In the genomic region with DNA sequence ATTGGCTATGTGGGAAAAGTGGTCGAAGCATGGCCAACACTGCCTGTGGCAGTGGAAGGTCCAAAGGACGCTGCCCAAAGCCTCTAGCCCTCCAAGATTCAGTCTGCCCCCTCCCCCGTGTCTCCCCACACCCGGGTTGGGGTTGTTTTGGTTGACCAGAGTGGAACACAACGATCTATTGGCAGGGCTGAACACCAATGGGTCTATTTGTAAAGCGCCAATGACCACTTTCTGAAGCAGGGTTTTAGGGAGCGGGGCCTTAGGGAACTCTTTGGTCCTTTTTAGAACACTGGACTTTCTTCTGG, we compare ENCODE assay signal across 8 mouse cellular contexts. TPM values are rescaled to one million over a fixed set of nuclear protein-coding genes. Genes with fewer than 3 reads are reported as not detected.
DNase-seq lines count a peak whose midpoint lies in the region; ATAC-seq lines count a peak whose summit lies in the region.
"Had no signal": no experiment of that assay in that cellular context is flagged by ENCODE, and none has a peak within 500 bp of the region (broad histone marks: within the 10 kb centered on the region; RNA-seq: fewer than 3 reads in every experiment).

No protein-coding gene starts in this region.

- H3K9ac ChIP-seq in lung, embryonic 16.5 days (ENCODE audit: low read length): no peak overlapping the region
- no peak overlapping the region for H3K9ac ChIP-seq in heart, embryonic 14.5 days (ENCODE audit: low read length)
- H3K9ac ChIP-seq in limb, embryonic 11.5 days (ENCODE audit: low read length): no peak overlapping the region
- H3K9ac ChIP-seq in neural tube, embryonic 15.5 days (replicated peaks): no peak overlapping the region
- H3K9ac ChIP-seq: liver, embryonic 14.5 days had no signal

- no peak overlapping the region for H3K27ac ChIP-seq in lung, embryonic 16.5 days (ENCODE audit: low read length)
- no peak overlapping the region; a peak in 1 of 4 replicates for H3K27ac ChIP-seq in heart, embryonic 14.5 days (replicated peaks in 1 of 2; ENCODE audit: control insufficient read depth in 1 of 2, insufficient read depth in 1 of 2, low read depth in 2 of 2, low read length in 2 of 2)
- no peak overlapping the region for H3K27ac ChIP-seq in limb, embryonic 11.5 days (replicated peaks; ENCODE audit: low read depth, low read length)
- no peak overlapping the region for H3K27ac ChIP-seq in neural tube, embryonic 15.5 days (replicated peaks)
- H3K27ac ChIP-seq: liver, embryonic 14.5 days had no signal

- peak overlapping the region; percentile 32 for H3K4me2 ChIP-seq in lung, embryonic 16.5 days (ENCODE audit: low read depth, low read length)
- H3K4me2 ChIP-seq in heart, embryonic 14.5 days (ENCODE audit: low read length): peak overlapping the region; percentile 90
- peak overlapping the region; percentile 90 for H3K4me2 ChIP-seq in limb, embryonic 11.5 days (ENCODE audit: low read depth, severe bottlenecking)
- H3K4me2 ChIP-seq in neural tube, embryonic 15.5 days: peak overlapping the region; percentile 81

- WGBS in lung, embryonic 16.5 days: 14% methylated on average over 7 of the region's 7 CpGs
- WGBS in heart, embryonic 14.5 days: 14% methylated on average over 7 of the region's 7 CpGs
- 16% methylated on average over 7 of the region's 7 CpGs for WGBS in limb, embryonic 11.5 days
- 17% methylated on average over 7 of the region's 7 CpGs for WGBS in neural tube, embryonic 15.5 days

- no peaks in the 10 kb centered on the region for H3K36me3 ChIP-seq in lung, embryonic 16.5 days (ENCODE audit: control insufficient read depth, insufficient read depth, low read length)
- peaks cover 12% of the 10 kb centered on the region for H3K36me3 ChIP-seq in heart, embryonic 14.5 days (ENCODE audit: control insufficient read depth, insufficient read depth, low read length)
- H3K36me3 ChIP-seq in limb, embryonic 11.5 days (ENCODE audit: control insufficient read depth, insufficient read depth, low read length): no peaks in the 10 kb centered on the region
- H3K36me3 ChIP-seq in neural tube, embryonic 15.5 days: no peaks in the 10 kb centered on the region

- peaks cover 19% of the 10 kb centered on the region for H3K4me1 ChIP-seq in lung, embryonic 16.5 days (replicated peaks; ENCODE audit: control insufficient read depth, insufficient read depth, low read length)
- H3K4me1 ChIP-seq in heart, embryonic 14.5 days (ENCODE audit: control insufficient read depth in 2 of 2, insufficient read depth in 2 of 2, low read length in 2 of 2): peaks cover 5 to 13% of the 10 kb centered on the region in 2 experiments; a peak in 3 of 4 replicates
- H3K4me1 ChIP-seq in limb, embryonic 11.5 days (ENCODE audit: control insufficient read depth, insufficient read depth, low read length): peaks cover 18% of the 10 kb centered on the region
- H3K4me1 ChIP-seq in neural tube, embryonic 15.5 days: peaks cover 31% of the 10 kb centered on the region

- no peaks in the 10 kb centered on the region for H3K9me3 ChIP-seq in lung, embryonic 16.5 days (ENCODE audit: control insufficient read depth, low read length)
- H3K9me3 ChIP-seq in heart, embryonic 14.5 days (ENCODE audit: control insufficient read depth, low read length): no peaks in the 10 kb centered on the region
- no peaks in the 10 kb centered on the region for H3K9me3 ChIP-seq in limb, embryonic 11.5 days (ENCODE audit: control insufficient read depth, low read length)
- H3K9me3 ChIP-seq in neural tube, embryonic 15.5 days (replicated peaks): no peaks in the 10 kb centered on the region

- no peak for ATAC-seq in lung, embryonic 16.5 days (ENCODE audit: low read depth)
- no peak for ATAC-seq in heart, embryonic 14.5 days (ENCODE audit: insufficient number of reproducible peaks, insufficient read depth, low FRiP score, low read depth)
- no peak for ATAC-seq in limb, embryonic 11.5 days (ENCODE audit: insufficient number of reproducible peaks, low FRiP score, low TSS enrichment, low read depth)
- no peak for ATAC-seq in neural tube, embryonic 15.5 days (ENCODE audit: low FRiP score)

- H3K4me3 ChIP-seq in lung, embryonic 16.5 days (ENCODE audit: low read length): no peak overlapping the region
- peak overlapping the region; percentile 3 to 79; a peak in 3 of 4 replicates for H3K4me3 ChIP-seq in heart, embryonic 14.5 days (ENCODE audit: control insufficient read depth in 1 of 2, insufficient read depth in 1 of 2, low read depth in 1 of 2, low read length in 2 of 2)
- no peak overlapping the region for H3K4me3 ChIP-seq in limb, embryonic 11.5 days (ENCODE audit: low read depth, low read length)
- H3K4me3 ChIP-seq in neural tube, embryonic 15.5 days (replicated peaks): no peak overlapping the region

- DNase-seq in lung, postnatal 36 days: no peak
- no peak for DNase-seq in limb, embryonic 11.5 days (ENCODE audit: low spot score)
- no peak for DNase-seq in adrenal gland, postnatal 36 days
- DNase-seq in cerebellum, adult 11 months: no peak

- peaks cover 33% of the 10 kb centered on the region for H3K27me3 ChIP-seq in lung, embryonic 16.5 days (ENCODE audit: control insufficient read depth, insufficient read depth, low read depth, low read length)
- peaks cover 53% of the 10 kb centered on the region for H3K27me3 ChIP-seq in heart, embryonic 14.5 days (ENCODE audit: control insufficient read depth, insufficient read depth, low read length)
- peaks cover 18% of the 10 kb centered on the region for H3K27me3 ChIP-seq in limb, embryonic 11.5 days (ENCODE audit: control insufficient read depth, insufficient read depth, low read length)
- H3K27me3 ChIP-seq in neural tube, embryonic 15.5 days (replicated peaks): peaks cover 53% of the 10 kb centered on the region

RNA-seq across cellular contexts. Expression of a gene that starts 1.0 kb away (rescaled TPM):
- 106 and 113 TPM in 2 replicates for polyA plus RNA-seq in lung, embryonic 16.5 days (2015; fragmentation: Nextera tagmentation; extraction: Ambion mirVana)
- 121 and 144 TPM in 2 replicates for polyA plus RNA-seq in heart, embryonic 14.5 days (2014; fragmentation: Nextera tagmentation; extraction: Ambion mirVana)
- 81.6 and 86.0 TPM in 2 replicates for polyA plus RNA-seq in limb, embryonic 11.5 days (2014; fragmentation: Nextera tagmentation; extraction: Ambion mirVana)
- polyA plus RNA-seq in neural tube, embryonic 15.5 days (2015; fragmentation: Nextera tagmentation; extraction: Ambion mirVana): 38.5 and 90.4 TPM in 2 replicates
- total RNA-seq in adrenal gland, postnatal 36 days (2021): 10 to 100 TPM; 44.6 to 48.6 TPM

Comparison
In these comparisons a context has a peak if more than half of its experiments do, and no peak if none do; other contexts are left out.
1. H3K4me2 ChIP-seq: peak in every context shown above with its lines; median percentile 90 in heart, embryonic 14.5 days; 90 in limb, embryonic 11.5 days; 81 in neural tube, embryonic 15.5 days; 32 in lung, embryonic 16.5 days.
2. H3K4me3 ChIP-seq: peak in heart, embryonic 14.5 days (2 of 2); none in lung, embryonic 16.5 days (single experiment), limb, embryonic 11.5 days (single experiment) and neural tube, embryonic 15.5 days (single experiment).